Mouse (Mus musculus): ENCODE measurements around the gene Ttc39b. TPM values are rescaled to one million over a fixed set of nuclear protein-coding genes. Genes with fewer than 3 reads are reported as not detected.

The Ttc39b gene
- total and polyA plus RNA-seq, 3 experiments: 11.3 to 109 (median 21.1) TPM

GRCm38 (mm10) chr4:83258273-83258672 lies 65.8 kb downstream of the Ttc39b start:
- no peak for TF ChIP-seq ZMIZ1 (IDR thresholded peaks at IDR 0.05; ENCODE audit: low read depth, low read length)
- TF ChIP-seq POLR2AphosphoS5 (IDR thresholded peaks at IDR 0.05; ENCODE audit: borderline replicate concordance, low read depth, low read length): no peak
- no peak for TF ChIP-seq CHD1 (IDR thresholded peaks at IDR 0.05; ENCODE audit: low read depth, low read length)
- no peak for TF ChIP-seq USF2 (IDR thresholded peaks at IDR 0.05; ENCODE audit: borderline replicate concordance in 1 of 2, insufficient read depth in 1 of 2, low read depth in 1 of 2, low read length in 2 of 2)
- no peak for TF ChIP-seq SIN3A (IDR thresholded peaks at IDR 0.05; ENCODE audit: low read length)
- TF ChIP-seq ZC3H11A (IDR thresholded peaks at IDR 0.05; ENCODE audit: low read depth, low read length): no peak
- no peak for TF ChIP-seq JUND (IDR thresholded peaks at IDR 0.05; ENCODE audit: low read depth, low read length)
- TF ChIP-seq UBTF (IDR thresholded peaks at IDR 0.05; ENCODE audit: borderline replicate concordance, insufficient read depth, low read depth, low read length): no peak
- no peak for TF ChIP-seq ETS1 (IDR thresholded peaks at IDR 0.05; ENCODE audit: low read depth, low read length)
- no peak for TF ChIP-seq MAX (IDR thresholded peaks at IDR 0.05; ENCODE audit: low read length)
- H3K27ac ChIP-seq (ENCODE audit: control insufficient read depth, low read depth, low read length): peak overlapping the region; percentile 92
- peaks cover 38 to 53% of the 10 kb centered on the region in 2 experiments for H3K4me1 ChIP-seq (ENCODE audit: control insufficient read depth in 1 of 2, insufficient read depth in 2 of 2, low read length in 2 of 2)
- H3K4me3 ChIP-seq (ENCODE audit: control insufficient read depth in 1 of 2, insufficient read depth in 1 of 2, low read depth in 2 of 2, low read length in 2 of 2): no peak overlapping the region
- no peak for DNase-seq (ENCODE audit: low read depth, low spot score)
- no peaks in the 10 kb centered on the region for H3K9me3 ChIP-seq (replicated peaks; ENCODE audit: insufficient read depth, low read length)
- H3K36me3 ChIP-seq (ENCODE audit: control insufficient read depth in 1 of 2, insufficient read depth in 2 of 2, low read length in 2 of 2): peaks cover 15 to 61% of the 10 kb centered on the region in 2 experiments
- H3K27me3 ChIP-seq (ENCODE audit: control insufficient read depth in 1 of 2, insufficient read depth in 2 of 2, low read length in 2 of 2): no peaks in the 10 kb centered on the region
- no peaks in the 10 kb centered on the region; the same call in 1 of the 2 replicates for H3K79me2 ChIP-seq (ENCODE audit: control insufficient read depth, insufficient read depth, low read length, poor library complexity)
- peak overlapping the region; percentile 42; the same call in 1 of the 2 replicates for H3K9ac ChIP-seq (ENCODE audit: control insufficient read depth, low read depth, low read length, poor library complexity, severe bottlenecking)

GRCm38 (mm10) chr4:83257279-83258260 lies 66.5 kb downstream of the Ttc39b start:
- no peaks in the 10 kb centered on the region for H3K27me3 ChIP-seq (ENCODE audit: control insufficient read depth in 1 of 2, insufficient read depth in 2 of 2, low read length in 2 of 2)
- no peaks in the 10 kb centered on the region for H3K9me3 ChIP-seq (replicated peaks; ENCODE audit: insufficient read depth, low read length)
- H3K79me2 ChIP-seq (ENCODE audit: control insufficient read depth, insufficient read depth, low read length, poor library complexity): no peaks in the 10 kb centered on the region; the same call in 1 of the 2 replicates
- H3K36me3 ChIP-seq (ENCODE audit: control insufficient read depth in 1 of 2, insufficient read depth in 2 of 2, low read length in 2 of 2): peaks cover 16 to 63% of the 10 kb centered on the region in 2 experiments
- H3K4me1 ChIP-seq (ENCODE audit: control insufficient read depth in 1 of 2, insufficient read depth in 2 of 2, low read length in 2 of 2): peaks cover 38 to 53% of the 10 kb centered on the region in 2 experiments
- H3K9ac ChIP-seq (ENCODE audit: control insufficient read depth, low read depth, low read length, poor library complexity, severe bottlenecking): peak overlapping the region; percentile 42
- no peak for TF ChIP-seq ELF1 (IDR thresholded peaks at IDR 0.05; ENCODE audit: low read depth, low read length)
- 0 out of 2 replicates have a peak, but pooled peaks have one; percentile 18 for TF ChIP-seq NELFE (IDR thresholded peaks at IDR 0.05; ENCODE audit: low read depth, low read length)
- no peak for TF ChIP-seq BHLHE40 (IDR thresholded peaks at IDR 0.05; ENCODE audit: borderline replicate concordance, low read depth, low read length)
- no peak for TF ChIP-seq NRF1 (IDR thresholded peaks at IDR 0.05; ENCODE audit: insufficient read depth, low read depth, low read length, poor library complexity, severe bottlenecking)
- no peak for TF ChIP-seq MYB (IDR thresholded peaks at IDR 0.05; ENCODE audit: low read depth, low read length)
- no peak for TF ChIP-seq USF2 (IDR thresholded peaks at IDR 0.05; ENCODE audit: borderline replicate concordance in 1 of 2, insufficient read depth in 1 of 2, low read depth in 1 of 2, low read length in 2 of 2)
- TF ChIP-seq TAL1 (IDR thresholded peaks at IDR 0.05; ENCODE audit: low read length): no peak
- TF ChIP-seq ZMIZ1 (IDR thresholded peaks at IDR 0.05; ENCODE audit: low read depth, low read length): 0 out of 2 replicates have a peak, but pooled peaks have one; percentile 10
- TF ChIP-seq CHD2 (IDR thresholded peaks at IDR 0.05; ENCODE audit: low read length): no peak
- DNase-seq (ENCODE audit: low read depth, low spot score): no peak
- no peak overlapping the region for H3K4me3 ChIP-seq (ENCODE audit: control insufficient read depth in 1 of 2, insufficient read depth in 1 of 2, low read depth in 2 of 2, low read length in 2 of 2)
- peak overlapping the region; percentile 92 for H3K27ac ChIP-seq (ENCODE audit: control insufficient read depth, low read depth, low read length)
